Mouse (Mus musculus): ENCODE data around the gene Hsf5. TPM values are rescaled to one million over a fixed set of nuclear protein-coding genes. Genes with fewer than 3 reads are reported as not detected.

Gene Hsf5
- polyA plus RNA-seq (2012), result 0.01 and 0.02 TPM in 2 replicates

DNA sequence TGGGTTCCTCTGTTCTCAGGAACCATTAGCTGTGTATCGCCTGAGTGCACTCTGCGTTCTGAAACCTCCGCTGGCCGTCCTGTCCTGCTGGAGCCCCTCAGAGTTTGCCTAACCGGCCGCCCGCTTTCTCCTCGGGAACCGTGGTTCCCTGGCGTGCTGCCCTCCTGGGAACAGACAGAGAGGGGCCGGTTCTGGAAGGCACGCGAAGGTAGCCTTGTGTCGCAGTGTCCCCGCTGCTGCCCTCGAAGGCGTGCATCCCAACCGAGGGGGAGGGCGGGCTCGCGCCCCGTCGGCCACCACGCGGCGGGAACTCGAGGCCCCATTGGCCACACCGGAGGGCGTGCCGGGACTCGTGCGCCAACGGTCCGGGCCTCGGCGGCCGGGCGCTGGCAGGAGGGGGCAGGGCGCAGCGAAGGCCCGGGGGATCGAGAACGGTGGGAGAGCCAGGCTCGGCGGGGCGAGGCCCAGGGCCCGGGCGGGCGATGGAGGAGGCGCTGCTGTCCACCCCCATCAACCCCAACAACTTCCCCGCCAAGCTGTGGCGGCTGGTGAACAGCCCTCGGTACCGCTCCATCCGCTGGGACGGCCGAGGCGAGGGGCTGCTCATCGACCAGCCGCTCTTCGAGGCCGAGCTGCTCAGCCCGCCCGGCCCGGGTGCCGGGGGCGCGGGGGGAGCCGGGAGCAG is at the start of gene Hsf5:
Gene Hsf5 (plus strand): TSS at position 375 of the 685 bp plus-strand sequence.
- no peak for TF ChIP-seq GATA1 (IDR thresholded peaks at IDR 0.05; ENCODE audit: low read length)

DNA sequence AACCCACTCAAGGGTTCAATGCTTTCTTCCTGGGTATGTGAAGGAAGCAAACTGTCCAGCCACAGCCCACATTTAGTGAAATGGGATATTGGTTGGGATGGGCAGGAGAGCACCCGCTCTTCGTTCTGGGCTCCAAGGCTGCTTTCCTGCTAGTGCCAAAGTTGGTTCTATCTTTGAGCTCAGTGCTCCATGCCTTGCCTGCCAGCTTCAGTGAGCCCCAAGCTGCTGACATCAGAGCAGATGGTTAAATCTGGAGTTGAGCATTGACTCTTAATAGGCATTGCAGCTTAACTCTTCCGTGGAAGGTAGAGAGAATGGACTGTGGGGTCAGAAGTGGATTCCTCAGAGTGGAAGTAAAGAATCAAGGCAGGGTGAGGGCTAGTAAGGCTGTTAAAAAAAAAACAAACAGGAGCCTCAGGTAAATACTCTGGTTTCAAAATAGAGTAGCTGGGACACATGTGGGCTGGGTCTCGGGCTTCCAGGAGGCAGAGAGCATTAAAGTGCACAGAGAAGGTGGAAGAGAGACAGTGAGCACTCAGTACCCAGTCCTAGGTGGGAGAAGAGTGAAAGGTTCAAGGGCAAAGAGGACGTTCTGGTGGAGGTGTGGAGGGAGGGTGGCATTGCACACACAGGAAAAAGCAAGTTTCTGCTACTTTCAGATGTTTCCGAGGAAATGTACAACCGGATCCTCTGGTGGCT is 48.6 kb upstream of the Hsf5 start, which contains the start of gene Sept4:
Gene Sept4 (plus strand): TSS at position 649 of the 699 bp plus-strand sequence.
- no peak for TF ChIP-seq GATA1 (IDR thresholded peaks at IDR 0.05; ENCODE audit: low read length)

DNA sequence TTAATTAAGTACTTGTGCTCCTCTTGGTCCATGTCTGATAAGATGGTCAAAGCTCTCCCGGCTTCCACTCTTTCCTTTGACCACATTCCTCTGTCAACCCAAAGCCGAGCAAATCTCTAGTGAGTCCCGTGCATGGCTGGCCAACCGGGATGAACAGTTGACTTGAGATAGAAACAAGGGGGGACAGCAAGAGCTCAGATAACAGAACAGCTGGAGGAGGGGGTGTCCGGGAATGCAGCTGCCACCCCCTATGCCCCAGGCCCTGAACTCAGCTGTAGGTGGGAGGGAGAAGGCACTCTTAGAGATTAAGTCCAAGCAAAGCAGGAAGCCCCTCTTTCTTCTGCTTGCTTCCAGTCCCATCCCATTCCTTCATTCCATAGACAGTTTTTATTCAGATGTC is 46.2 kb upstream of the Hsf5 start:
- TF ChIP-seq GATA1 (IDR thresholded peaks at IDR 0.05; ENCODE audit: low read length), result no peak

DNA sequence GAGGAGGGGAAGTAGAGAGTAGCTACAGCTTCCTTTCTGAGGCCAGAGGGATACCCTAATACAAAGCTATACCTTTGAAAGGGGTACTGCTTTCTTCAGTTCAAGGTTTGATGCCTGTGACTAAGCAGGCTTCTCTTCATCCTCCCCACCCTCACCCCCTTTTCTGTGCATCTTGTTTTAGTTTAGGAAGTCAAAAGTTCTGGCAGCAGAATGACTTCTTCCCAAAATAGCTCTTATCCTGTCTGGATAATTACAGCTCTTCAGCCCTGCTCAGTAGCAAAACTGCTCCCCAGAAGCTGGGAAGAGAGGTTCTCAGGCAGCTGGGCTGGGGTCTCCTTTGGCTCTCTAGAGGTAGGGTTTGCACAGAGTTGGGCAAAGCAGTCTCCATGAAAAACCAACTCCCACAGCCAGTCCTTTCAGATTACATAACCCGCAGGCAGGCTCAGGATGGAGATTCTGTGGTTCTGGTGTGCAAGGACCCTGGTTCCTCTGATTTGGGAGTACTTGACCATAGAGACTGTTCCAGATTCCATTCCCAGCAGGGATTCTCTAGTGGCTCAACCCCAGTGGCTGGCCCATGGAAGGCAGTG is 45.5 kb upstream of the Hsf5 start:
- TF ChIP-seq GATA1 (IDR thresholded peaks at IDR 0.05; ENCODE audit: low read length), result no peak

DNA sequence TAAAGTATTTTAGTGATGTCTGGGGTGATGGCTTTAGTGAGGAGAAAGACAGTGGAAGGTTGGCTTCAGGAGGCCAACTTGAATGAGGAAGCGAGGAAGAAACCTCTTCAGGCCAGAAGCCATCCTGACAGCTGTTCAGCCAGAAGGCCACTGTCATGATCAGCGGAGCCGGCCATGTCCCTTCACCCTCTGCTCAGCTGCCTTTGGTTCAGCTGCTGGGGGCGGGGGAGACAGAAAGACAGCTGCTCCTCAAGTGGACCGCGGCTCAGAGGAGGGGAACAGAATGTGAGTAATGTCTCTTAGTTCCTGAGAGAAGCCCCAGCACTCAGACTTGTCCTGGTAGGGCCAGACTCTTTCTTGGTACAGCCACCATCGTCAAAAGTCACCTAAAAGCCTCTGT is 43.2 kb upstream of the Hsf5 start:
- TF ChIP-seq GATA1 (IDR thresholded peaks at IDR 0.05; ENCODE audit: low read length), result no peak

DNA sequence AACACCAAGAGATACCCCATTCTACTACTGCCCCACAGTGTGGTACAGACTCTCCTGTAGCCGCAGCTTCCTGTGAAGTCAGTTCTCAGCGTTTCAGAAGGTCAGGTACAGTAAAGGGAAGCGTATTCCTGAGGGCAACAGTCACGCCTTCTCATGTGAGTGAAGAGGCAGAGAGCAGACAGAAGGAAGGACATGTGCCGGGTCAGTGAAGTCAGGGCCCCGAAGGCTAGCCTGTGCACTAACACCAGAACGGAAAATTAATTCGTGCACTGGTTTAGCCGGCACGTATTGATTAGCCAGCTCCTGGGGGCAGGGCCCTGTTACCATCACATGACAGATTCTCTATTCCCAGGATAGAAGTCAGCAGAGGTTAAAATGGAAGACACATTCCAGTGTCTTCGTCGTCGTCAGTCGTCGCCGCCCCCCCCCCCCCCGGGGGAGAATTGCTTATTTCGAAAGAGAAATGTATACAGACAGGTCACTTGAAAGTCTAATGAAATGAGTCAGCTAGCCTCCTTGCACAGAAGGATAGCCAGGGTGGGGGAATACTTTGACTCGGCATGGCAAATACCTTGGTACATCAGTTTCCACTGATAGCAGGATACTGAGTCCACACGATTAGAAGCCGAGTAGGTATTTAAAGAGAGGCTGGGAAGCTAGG is 42.3 kb upstream of the Hsf5 start:
- TF ChIP-seq GATA1 (IDR thresholded peaks at IDR 0.05; ENCODE audit: low read length), result no peak

DNA sequence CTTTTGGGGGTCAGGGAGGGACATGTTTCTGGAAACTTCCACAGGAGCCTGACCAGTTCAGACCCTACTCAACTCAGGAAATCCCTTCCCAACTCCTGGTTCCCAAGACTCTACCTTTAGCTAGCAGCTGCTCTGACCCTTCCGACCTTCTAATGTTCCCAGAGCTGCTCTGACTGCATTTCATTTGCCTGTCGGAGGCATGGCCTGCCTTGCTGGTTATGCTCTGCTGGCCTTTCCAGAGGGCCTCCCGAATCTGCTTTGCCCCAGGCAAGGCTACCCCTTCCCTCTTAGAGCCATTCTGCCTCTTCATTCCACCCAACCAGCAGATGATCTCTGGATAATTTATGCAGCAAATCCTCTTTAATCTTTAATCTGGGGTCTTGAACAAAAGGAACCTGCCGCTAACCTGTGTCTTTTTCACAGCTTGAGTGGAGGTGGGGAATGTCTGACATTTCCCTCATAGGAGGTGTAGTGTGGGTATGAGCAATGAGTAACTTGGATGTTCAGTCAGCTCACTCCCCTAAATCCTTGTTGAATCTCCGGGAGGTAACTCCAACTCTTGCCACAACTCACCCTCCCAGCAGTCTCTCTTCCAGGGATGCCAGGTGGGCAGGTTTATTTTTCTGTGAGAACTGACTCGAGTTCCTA is 39.2 kb upstream of the Hsf5 start:
- no peak for TF ChIP-seq GATA1 (IDR thresholded peaks at IDR 0.05; ENCODE audit: low read length)

DNA sequence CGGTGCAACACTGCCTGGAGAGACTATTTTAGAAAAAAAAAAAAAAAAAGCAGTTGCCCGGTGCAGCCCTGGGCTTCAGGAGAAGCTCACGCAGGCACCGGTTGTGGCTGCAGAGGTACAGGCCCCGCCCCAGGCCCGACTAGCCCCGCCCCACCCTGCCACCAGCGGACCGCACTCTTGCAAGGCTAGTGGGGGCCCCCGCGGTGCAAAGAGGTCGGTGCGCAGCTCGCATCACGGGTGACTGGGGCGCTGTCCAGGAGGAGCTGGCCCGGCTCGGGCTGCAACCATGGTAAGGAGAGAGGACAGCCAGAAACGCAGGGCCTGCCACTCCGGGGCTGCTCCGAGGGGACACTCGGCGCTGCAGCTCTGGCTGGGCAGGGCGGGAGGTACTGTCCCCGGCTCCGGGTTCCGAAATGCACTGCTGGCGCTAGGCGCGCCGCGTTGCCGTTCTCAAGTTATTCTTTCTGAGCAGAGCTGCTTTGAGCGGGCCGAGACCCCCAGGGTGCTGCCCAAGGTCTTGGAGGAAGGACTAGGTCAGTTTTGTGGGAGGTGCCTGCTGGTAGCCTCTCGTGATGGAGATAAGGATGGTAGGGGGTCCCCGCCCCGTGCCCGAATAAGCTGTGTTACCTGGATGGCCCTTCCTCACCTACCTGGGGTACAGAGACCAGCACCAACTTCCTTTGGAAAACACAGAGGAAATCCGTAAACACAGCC is 38.6 kb upstream of the Hsf5 start:
- TF ChIP-seq GATA1 (IDR thresholded peaks at IDR 0.05; ENCODE audit: low read length), result no peak

DNA sequence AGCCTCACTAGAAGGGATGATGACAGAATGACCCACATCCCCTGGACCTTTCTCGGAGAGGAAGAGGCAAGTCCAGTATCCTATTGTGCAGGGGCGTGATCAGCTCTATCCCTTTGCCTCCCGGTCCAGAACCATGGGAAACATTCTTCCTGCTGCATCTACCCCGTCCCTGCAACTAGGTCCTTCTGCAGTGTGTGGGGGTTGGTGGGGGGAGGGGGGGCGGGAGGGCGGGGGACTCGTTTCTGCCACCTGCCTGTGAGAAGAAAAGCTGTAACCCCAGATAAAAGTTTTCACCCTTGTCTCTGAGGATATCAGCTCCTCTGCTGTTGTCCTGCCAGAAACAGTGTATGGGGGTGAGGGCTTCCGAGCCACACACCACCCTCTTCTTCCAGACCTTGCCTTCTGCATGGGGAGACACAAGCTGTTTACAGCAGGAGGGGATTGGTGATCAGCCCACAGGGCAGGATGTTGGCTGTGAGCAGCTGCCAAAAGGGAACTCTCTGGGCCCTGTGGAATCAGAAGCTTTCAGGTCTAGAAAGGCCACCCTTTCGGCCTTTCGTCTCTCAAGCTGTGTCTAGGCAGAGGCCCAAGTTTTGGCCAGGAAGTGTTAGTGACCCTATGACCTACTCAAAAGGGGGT is 37.9 kb upstream of the Hsf5 start:
- no peak for TF ChIP-seq GATA1 (IDR thresholded peaks at IDR 0.05; ENCODE audit: low read length)

DNA sequence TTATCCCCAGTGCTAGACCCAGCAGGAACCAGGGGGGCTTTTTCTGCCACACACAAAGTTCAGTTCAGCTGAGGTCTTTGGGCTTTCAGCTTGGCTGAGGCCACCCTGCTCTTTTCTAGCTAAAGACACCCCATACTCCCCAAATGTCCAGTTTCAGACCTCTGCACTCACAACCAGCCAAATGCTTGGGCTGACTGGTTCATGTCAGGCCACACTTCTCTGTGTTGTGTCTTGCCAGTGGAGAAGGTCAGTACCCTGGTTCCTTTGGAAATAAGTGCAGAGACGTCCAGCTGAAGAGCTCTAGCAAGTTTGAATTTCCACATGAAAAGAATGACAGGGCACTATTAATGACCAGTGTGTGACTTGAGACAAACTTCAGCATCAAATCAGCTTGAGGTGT is 37.3 kb upstream of the Hsf5 start:
- no peak for TF ChIP-seq GATA1 (IDR thresholded peaks at IDR 0.05; ENCODE audit: low read length)

DNA sequence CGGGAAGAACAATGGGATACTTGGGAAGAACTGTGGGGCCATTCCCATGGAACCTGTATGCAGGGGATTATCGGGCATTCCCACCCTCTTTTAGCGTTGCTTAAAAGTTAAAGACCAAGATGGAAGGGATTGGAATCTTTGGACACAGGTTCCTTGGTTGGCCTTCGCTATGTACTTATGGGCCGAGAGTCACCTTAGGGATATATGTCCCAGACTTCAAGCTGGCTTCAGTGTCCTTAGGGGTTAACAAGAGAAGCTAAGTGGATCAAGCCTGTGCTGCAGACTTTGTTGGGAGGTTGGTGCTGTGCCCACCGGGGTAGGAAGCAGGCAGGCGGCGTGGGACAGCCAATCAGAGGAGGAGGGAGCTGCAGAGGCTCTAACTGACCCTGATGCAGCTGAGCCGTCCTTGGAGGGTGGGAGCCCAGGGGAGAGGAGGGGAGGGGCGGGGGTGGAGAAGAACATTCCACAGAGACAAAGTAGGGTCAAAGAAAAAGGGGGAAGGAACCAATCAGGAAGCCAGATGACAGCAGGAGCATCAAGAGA is 36.4 kb upstream of the Hsf5 start:
- no peak for TF ChIP-seq GATA1 (IDR thresholded peaks at IDR 0.05; ENCODE audit: low read length)

DNA sequence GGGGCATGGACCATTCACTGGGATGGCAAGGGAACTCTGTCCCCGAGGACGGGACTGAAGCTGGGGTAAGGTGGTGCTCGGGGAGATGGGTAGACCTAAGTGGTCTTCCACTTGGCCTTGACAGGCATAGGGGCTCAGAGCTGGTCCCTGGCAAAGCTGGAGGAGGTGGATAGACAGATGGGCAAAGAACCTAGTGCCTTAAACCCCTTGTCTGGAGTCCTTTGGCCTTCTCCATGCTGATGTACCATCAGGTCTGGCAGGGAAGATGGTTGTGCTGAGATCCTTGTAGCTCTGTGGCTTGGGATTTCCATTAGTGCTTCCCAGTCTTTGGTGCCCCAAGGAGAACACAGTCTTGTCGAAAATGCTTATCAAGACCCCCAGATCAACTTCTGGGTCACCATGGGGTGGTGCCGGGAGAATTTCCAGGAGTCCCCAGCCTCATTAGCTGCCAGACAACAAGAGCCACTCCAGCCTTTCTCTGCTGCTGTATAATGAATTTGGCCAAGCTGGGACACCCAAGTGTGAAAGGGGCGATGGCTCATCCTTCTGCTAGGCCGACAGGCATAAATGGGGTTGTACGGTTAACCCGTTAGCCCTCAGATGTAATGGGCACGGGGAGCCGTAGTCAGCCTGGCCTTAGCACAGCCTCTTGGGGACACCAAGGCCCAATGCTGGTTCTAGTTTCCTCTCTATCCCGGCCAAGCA is 35.7 kb upstream of the Hsf5 start:
- no peak for TF ChIP-seq GATA1 (IDR thresholded peaks at IDR 0.05; ENCODE audit: low read length)

DNA sequence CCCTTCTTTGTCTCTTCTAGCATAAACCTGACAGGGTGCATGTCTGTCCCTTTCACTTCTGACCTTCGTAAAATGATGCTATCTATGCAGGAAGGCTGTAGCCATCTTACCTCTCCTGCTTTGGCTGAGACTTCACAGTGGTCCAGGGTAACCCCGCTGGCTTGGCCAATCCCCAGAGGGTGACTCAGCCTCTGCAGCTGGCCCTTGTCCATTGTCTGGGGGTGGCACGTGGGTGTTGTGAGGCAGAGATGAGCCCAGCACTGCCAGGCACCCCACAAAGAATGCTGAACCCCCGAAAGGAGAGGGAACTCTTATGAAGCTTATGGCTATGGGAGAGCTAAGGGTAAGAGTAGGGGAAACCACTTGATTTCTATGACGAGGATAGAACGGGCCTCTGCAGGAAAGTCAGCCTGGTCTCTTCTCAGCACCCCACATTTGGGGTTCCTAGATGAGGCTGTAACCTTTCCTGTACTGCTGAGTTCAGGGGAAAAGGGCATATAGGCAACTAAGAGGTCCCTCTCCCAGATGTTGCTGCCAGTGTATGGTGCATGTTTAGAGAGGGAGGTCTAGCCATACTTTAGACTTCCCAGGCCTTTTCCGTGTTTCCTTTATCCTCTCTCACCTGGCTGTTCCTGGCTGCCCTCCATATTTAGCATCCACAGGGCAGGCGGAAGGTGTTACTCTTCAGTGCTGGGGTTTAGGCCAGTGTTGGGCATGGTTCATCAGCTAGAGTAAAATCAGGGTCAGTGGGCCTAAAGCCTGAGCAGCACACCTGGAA is 34.8 kb upstream of the Hsf5 start:
- TF ChIP-seq GATA1 (IDR thresholded peaks at IDR 0.05; ENCODE audit: low read length), result no peak
